Mouse (Mus musculus): Measurements from ENCODE around the gene Parvg. TPM values are rescaled to one million over a fixed set of nuclear protein-coding genes. Genes with fewer than 3 reads are reported as not detected.

Gene Parvg
- polyA plus RNA-seq, 1 experiment from 2014 or later, result 0.17 TPM

GRCm38 (mm10) chr15:84349915-84350738 lies 26.3 kb downstream of the Parvg start:
- Histone ChIP-seq H3K27ac (replicated peaks; ENCODE audit: low read depth, low read length) (no peak overlapping the region), H3K4me3 (ENCODE audit: low read depth, low read length) (no peak overlapping the region), H3K27me3 (ENCODE audit: control insufficient read depth, insufficient read depth, low read length) (no peaks in the 10 kb centered on the region), H3K9me3 (ENCODE audit: control insufficient read depth, low read length) (no peaks in the 10 kb centered on the region), H3K4me1 (ENCODE audit: control insufficient read depth, insufficient read depth, low read length) (no peaks in the 10 kb centered on the region), H3K36me3 (ENCODE audit: control insufficient read depth, insufficient read depth, low read length) (no peaks in the 10 kb centered on the region), H3K9ac (ENCODE audit: low read length) (no peak overlapping the region), H3K4me2 (ENCODE audit: low read depth, severe bottlenecking) (no peak overlapping the region)
- no peak for ATAC-seq (ENCODE audit: insufficient number of reproducible peaks, low FRiP score, low TSS enrichment, low read depth)
- 59% methylated on average over 14 of the region's 14 CpGs for WGBS
- DNase-seq (ENCODE audit: low spot score), result no peak

GRCm38 (mm10) chr15:84351342-84351741 lies 27.5 kb downstream of the Parvg start:
- Histone ChIP-seq H3K4me3 (ENCODE audit: low read depth, low read length) (no peak overlapping the region), H3K9me3 (ENCODE audit: control insufficient read depth, low read length) (no peaks in the 10 kb centered on the region), H3K9ac (ENCODE audit: low read length) (no peak overlapping the region), H3K4me2 (ENCODE audit: low read depth, severe bottlenecking) (no peak overlapping the region), H3K27ac (replicated peaks; ENCODE audit: low read depth, low read length) (no peak overlapping the region), H3K4me1 (ENCODE audit: control insufficient read depth, insufficient read depth, low read length) (no peaks in the 10 kb centered on the region), H3K36me3 (ENCODE audit: control insufficient read depth, insufficient read depth, low read length) (no peaks in the 10 kb centered on the region), H3K27me3 (ENCODE audit: control insufficient read depth, insufficient read depth, low read length) (no peaks in the 10 kb centered on the region)
- DNase-seq (ENCODE audit: low spot score) (no peak), ATAC-seq (ENCODE audit: insufficient number of reproducible peaks, low FRiP score, low TSS enrichment, low read depth) (no peak)
- 87% methylated on average over 7 of the region's 7 CpGs for WGBS

GRCm38 (mm10) chr15:84351915-84352844 lies 28.4 kb downstream of the Parvg start:
- no peak overlapping the region for H3K4me2 ChIP-seq (ENCODE audit: low read depth, severe bottlenecking)
- no peak overlapping the region for H3K27ac ChIP-seq (replicated peaks; ENCODE audit: low read depth, low read length)
- H3K9ac ChIP-seq (ENCODE audit: low read length), result no peak overlapping the region
- H3K27me3 ChIP-seq (ENCODE audit: control insufficient read depth, insufficient read depth, low read length), result no peaks in the 10 kb centered on the region
- peak; percentile 27 for DNase-seq (ENCODE audit: low spot score)
- no peaks in the 10 kb centered on the region for H3K9me3 ChIP-seq (ENCODE audit: control insufficient read depth, low read length)
- H3K4me3 ChIP-seq (ENCODE audit: low read depth, low read length), result no peak overlapping the region
- 55% methylated on average over 21 of the region's 21 CpGs for WGBS
- no peaks in the 10 kb centered on the region for H3K4me1 ChIP-seq (ENCODE audit: control insufficient read depth, insufficient read depth, low read length)
- ATAC-seq (ENCODE audit: insufficient number of reproducible peaks, low FRiP score, low TSS enrichment, low read depth), result no peak
- no peaks in the 10 kb centered on the region for H3K36me3 ChIP-seq (ENCODE audit: control insufficient read depth, insufficient read depth, low read length)

GRCm38 (mm10) chr15:84355081-84355480 lies 31.3 kb downstream of the Parvg start:
- 81% methylated on average over 5 of the region's 5 CpGs for WGBS
- Histone ChIP-seq H3K4me3 (ENCODE audit: low read depth, low read length) (no peak overlapping the region), H3K36me3 (ENCODE audit: control insufficient read depth, insufficient read depth, low read length) (no peaks in the 10 kb centered on the region), H3K4me1 (ENCODE audit: control insufficient read depth, insufficient read depth, low read length) (no peaks in the 10 kb centered on the region), H3K27me3 (ENCODE audit: control insufficient read depth, insufficient read depth, low read length) (no peaks in the 10 kb centered on the region), H3K9me3 (ENCODE audit: control insufficient read depth, low read length) (no peaks in the 10 kb centered on the region), H3K27ac (replicated peaks; ENCODE audit: low read depth, low read length) (no peak overlapping the region), H3K4me2 (ENCODE audit: low read depth, severe bottlenecking) (no peak overlapping the region), H3K9ac (ENCODE audit: low read length) (no peak overlapping the region)
- DNase-seq (ENCODE audit: low spot score) (no peak), ATAC-seq (ENCODE audit: insufficient number of reproducible peaks, low FRiP score, low TSS enrichment, low read depth) (no peak)

GRCm38 (mm10) chr15:84364746-84365145 lies 40.9 kb downstream of the Parvg start:
- Histone ChIP-seq H3K27me3 (ENCODE audit: control insufficient read depth, insufficient read depth, low read length) (no peaks in the 10 kb centered on the region), H3K36me3 (ENCODE audit: control insufficient read depth, insufficient read depth, low read length) (no peaks in the 10 kb centered on the region), H3K9ac (ENCODE audit: low read length) (no peak overlapping the region), H3K27ac (replicated peaks; ENCODE audit: low read depth, low read length) (no peak overlapping the region), H3K4me2 (ENCODE audit: low read depth, severe bottlenecking) (no peak overlapping the region), H3K9me3 (ENCODE audit: control insufficient read depth, low read length) (no peaks in the 10 kb centered on the region), H3K4me3 (ENCODE audit: low read depth, low read length) (no peak overlapping the region), H3K4me1 (ENCODE audit: control insufficient read depth, insufficient read depth, low read length) (no peaks in the 10 kb centered on the region)
- 87% methylated on average over 3 of the region's 3 CpGs for WGBS
- ATAC-seq (ENCODE audit: insufficient number of reproducible peaks, low FRiP score, low TSS enrichment, low read depth) (no peak), DNase-seq (ENCODE audit: low spot score) (no peak)

- Histone ChIP-seq H3K27me3 (ENCODE audit: control insufficient read depth, insufficient read depth, low read length) (no peaks in the 10 kb centered on the region), H3K9me3 (ENCODE audit: control insufficient read depth, low read length) (no peaks in the 10 kb centered on the region), H3K4me2 (ENCODE audit: low read depth, severe bottlenecking) (no peak overlapping the region), H3K4me3 (ENCODE audit: low read depth, low read length) (no peak overlapping the region), H3K27ac (replicated peaks; ENCODE audit: low read depth, low read length) (no peak overlapping the region), H3K36me3 (ENCODE audit: control insufficient read depth, insufficient read depth, low read length) (no peaks in the 10 kb centered on the region), H3K9ac (ENCODE audit: low read length) (no peak overlapping the region), H3K4me1 (ENCODE audit: control insufficient read depth, insufficient read depth, low read length) (no peaks in the 10 kb centered on the region)
- 71% methylated on average over 17 of the region's 17 CpGs for WGBS
- no peak for ATAC-seq (ENCODE audit: insufficient number of reproducible peaks, low FRiP score, low TSS enrichment, low read depth)
- DNase-seq (ENCODE audit: low spot score), result no peak
Observed at GRCm38 (mm10) chr15:84365675-84366381, 42.0 kb downstream of the Parvg start.

GRCm38 (mm10) chr15:84366574-84366989 lies 42.8 kb downstream of the Parvg start:
- DNase-seq (ENCODE audit: low spot score) (no peak), ATAC-seq (ENCODE audit: insufficient number of reproducible peaks, low FRiP score, low TSS enrichment, low read depth) (no peak)
- Histone ChIP-seq H3K27ac (replicated peaks; ENCODE audit: low read depth, low read length) (no peak overlapping the region), H3K27me3 (ENCODE audit: control insufficient read depth, insufficient read depth, low read length) (no peaks in the 10 kb centered on the region), H3K4me2 (ENCODE audit: low read depth, severe bottlenecking) (no peak overlapping the region), H3K9ac (ENCODE audit: low read length) (no peak overlapping the region), H3K9me3 (ENCODE audit: control insufficient read depth, low read length) (no peaks in the 10 kb centered on the region), H3K4me1 (ENCODE audit: control insufficient read depth, insufficient read depth, low read length) (no peaks in the 10 kb centered on the region), H3K4me3 (ENCODE audit: low read depth, low read length) (no peak overlapping the region), H3K36me3 (ENCODE audit: control insufficient read depth, insufficient read depth, low read length) (no peaks in the 10 kb centered on the region)
- whole genome bisulfite sequencing, result 89% methylated on average over 10 of the region's 10 CpGs

- Histone ChIP-seq H3K36me3 (ENCODE audit: control insufficient read depth, insufficient read depth, low read length) (no peaks in the 10 kb centered on the region), H3K9me3 (ENCODE audit: control insufficient read depth, low read length) (no peaks in the 10 kb centered on the region), H3K4me1 (ENCODE audit: control insufficient read depth, insufficient read depth, low read length) (no peaks in the 10 kb centered on the region), H3K27me3 (ENCODE audit: control insufficient read depth, insufficient read depth, low read length) (no peaks in the 10 kb centered on the region), H3K4me2 (ENCODE audit: low read depth, severe bottlenecking) (no peak overlapping the region), H3K9ac (ENCODE audit: low read length) (no peak overlapping the region), H3K27ac (replicated peaks; ENCODE audit: low read depth, low read length) (no peak overlapping the region), H3K4me3 (ENCODE audit: low read depth, low read length) (no peak overlapping the region)
- WGBS, result 80% methylated on average over 8 of the region's 8 CpGs
- ATAC-seq (ENCODE audit: insufficient number of reproducible peaks, low FRiP score, low TSS enrichment, low read depth), result no peak
- DNase-seq (ENCODE audit: low spot score), result no peak
Observed at GRCm38 (mm10) chr15:84367402-84367801, 43.6 kb downstream of the Parvg start.
